Mouse (Mus musculus): ENCODE measurements around the gene Fip1l1. TPM values are rescaled to one million over a fixed set of nuclear protein-coding genes. Genes with fewer than 3 reads are reported as not detected.

Gene Fip1l1
- polyA plus RNA-seq, 1 experiment, result 18.6 TPM

DNA sequence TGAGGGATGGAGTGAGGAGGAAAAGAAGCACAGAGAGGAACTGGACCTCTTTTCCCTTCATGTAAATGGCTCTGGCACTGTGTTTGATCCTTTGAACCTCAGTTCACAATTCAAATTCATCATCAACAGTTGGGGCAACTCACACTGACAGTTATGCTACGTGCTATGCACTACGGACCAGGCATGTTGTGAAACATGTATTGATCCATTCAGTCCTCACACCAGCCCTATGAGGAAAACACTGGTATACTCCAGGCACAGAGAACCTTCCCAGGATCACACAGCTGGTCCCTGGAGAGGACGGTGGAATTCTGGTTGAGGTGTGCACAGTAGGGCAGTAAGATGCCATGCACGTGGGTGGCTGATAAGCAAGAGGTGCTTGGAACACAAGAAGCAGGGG lies 105.3 kb downstream of the Fip1l1 start:
- no peaks in the 10 kb centered on the region for H3K4me1 ChIP-seq (ENCODE audit: control insufficient read depth, insufficient read depth, insufficient read length)
- H3K4me3 ChIP-seq (ENCODE audit: extremely low read depth, insufficient read depth, insufficient read length), result no peak overlapping the region
- 89% methylated on average over 4 of the region's 4 CpGs for WGBS
- no peak for TF ChIP-seq CTCF (IDR thresholded peaks at IDR 0.05; ENCODE audit: extremely low read depth, insufficient read depth, insufficient read length, insufficient replicate concordance)
- TF ChIP-seq POLR2A (IDR thresholded peaks at IDR 0.05; ENCODE audit: low read depth, low read length), result no peak
- no peaks in the 10 kb centered on the region for H3K27me3 ChIP-seq (ENCODE audit: control insufficient read depth, insufficient read depth, low read length)
- DNase-seq (ENCODE audit: low read depth in 1 of 2, low spot score in 2 of 2), result no peak
- no peaks in the 10 kb centered on the region for H3K36me3 ChIP-seq (ENCODE audit: control insufficient read depth, insufficient read depth, low read length)
- no peak overlapping the region for H3K27ac ChIP-seq (ENCODE audit: insufficient read depth, low read length)

- WGBS, result 50% methylated on average over 6 of the region's 6 CpGs
- no peaks in the 10 kb centered on the region for H3K27me3 ChIP-seq (ENCODE audit: control insufficient read depth, insufficient read depth, low read length)
- H3K36me3 ChIP-seq (ENCODE audit: control insufficient read depth, insufficient read depth, low read length), result no peaks in the 10 kb centered on the region
- H3K27ac ChIP-seq (ENCODE audit: insufficient read depth, low read length), result no peak overlapping the region
- no peak for DNase-seq (ENCODE audit: low read depth in 1 of 2, low spot score in 2 of 2)
- H3K4me1 ChIP-seq (ENCODE audit: control insufficient read depth, insufficient read depth, insufficient read length), result no peaks in the 10 kb centered on the region
- TF ChIP-seq CTCF (IDR thresholded peaks at IDR 0.05; ENCODE audit: extremely low read depth, insufficient read depth, insufficient read length, insufficient replicate concordance), result no peak
- no peak for TF ChIP-seq POLR2A (IDR thresholded peaks at IDR 0.05; ENCODE audit: low read depth, low read length)
- no peak overlapping the region for H3K4me3 ChIP-seq (ENCODE audit: extremely low read depth, insufficient read depth, insufficient read length)
Measured at GRCm38 (mm10) chr5:74641000-74641399, 105.8 kb downstream of the Fip1l1 start.

DNA sequence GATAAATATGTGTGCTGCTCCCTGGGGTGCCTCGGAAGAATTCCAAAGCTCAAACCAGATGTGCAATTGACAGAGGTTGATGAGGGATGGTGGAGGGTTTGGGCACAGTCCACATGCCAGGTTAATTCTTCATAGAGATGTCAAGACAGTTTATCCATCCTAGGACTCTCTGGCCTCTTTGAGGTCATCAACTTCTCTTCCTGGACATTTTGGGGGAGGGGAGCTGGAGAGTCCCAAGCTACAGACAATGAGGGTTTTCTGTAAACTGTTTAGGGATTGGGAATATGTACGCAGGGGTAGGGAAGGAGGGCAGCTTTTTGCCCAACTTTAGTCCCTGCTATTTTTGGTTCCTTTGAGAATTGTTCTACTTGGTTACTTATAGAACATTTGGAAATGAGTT lies 107.0 kb downstream of the Fip1l1 start:
- Histone ChIP-seq H3K4me1 (ENCODE audit: control insufficient read depth, insufficient read depth, insufficient read length) (no peaks in the 10 kb centered on the region), H3K4me3 (ENCODE audit: extremely low read depth, insufficient read depth, insufficient read length) (no peak overlapping the region), H3K27ac (ENCODE audit: insufficient read depth, low read length) (no peak overlapping the region), H3K27me3 (ENCODE audit: control insufficient read depth, insufficient read depth, low read length) (no peaks in the 10 kb centered on the region), H3K36me3 (ENCODE audit: control insufficient read depth, insufficient read depth, low read length) (no peaks in the 10 kb centered on the region)
- TF ChIP-seq CTCF (IDR thresholded peaks at IDR 0.05; ENCODE audit: extremely low read depth, insufficient read depth, insufficient read length, insufficient replicate concordance) (no peak), POLR2A (IDR thresholded peaks at IDR 0.05; ENCODE audit: low read depth, low read length) (no peak)
- 88% methylated on average over 2 of the region's 2 CpGs for WGBS
- DNase-seq (ENCODE audit: low read depth in 1 of 2, low spot score in 2 of 2), result no peak

DNA sequence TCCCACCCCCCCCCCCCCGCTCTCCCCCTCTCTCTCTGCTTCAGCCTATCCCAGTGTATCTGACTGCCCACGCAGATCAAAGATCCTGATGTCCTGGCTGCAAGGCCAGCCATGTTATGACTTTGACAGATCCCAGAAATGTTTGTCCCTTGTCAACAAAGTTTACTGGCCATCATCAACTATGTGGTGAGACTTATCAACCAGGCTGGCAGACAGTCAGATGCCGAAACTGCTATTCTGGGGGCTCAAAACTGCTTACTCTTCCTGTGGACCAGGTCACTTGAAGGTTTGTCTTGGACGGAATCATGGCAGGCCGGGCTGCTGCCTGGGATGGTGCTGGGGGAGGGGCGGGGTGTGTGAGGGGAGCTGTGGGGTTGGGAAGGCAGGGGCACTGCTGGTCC lies 112.3 kb downstream of the Fip1l1 start:
- no peaks in the 10 kb centered on the region for H3K36me3 ChIP-seq (ENCODE audit: control insufficient read depth, insufficient read depth, low read length)
- WGBS, result 92% methylated on average over 6 of the region's 6 CpGs
- no peak for DNase-seq (ENCODE audit: low read depth in 1 of 2, low spot score in 2 of 2)
- H3K27ac ChIP-seq (ENCODE audit: insufficient read depth, low read length), result no peak overlapping the region
- H3K4me1 ChIP-seq (ENCODE audit: control insufficient read depth, insufficient read depth, insufficient read length), result no peaks in the 10 kb centered on the region
- H3K27me3 ChIP-seq (ENCODE audit: control insufficient read depth, insufficient read depth, low read length), result no peaks in the 10 kb centered on the region; the same call in 1 of the 2 replicates
- TF ChIP-seq CTCF (IDR thresholded peaks at IDR 0.05; ENCODE audit: extremely low read depth, insufficient read depth, insufficient read length, insufficient replicate concordance) (no peak), POLR2A (IDR thresholded peaks at IDR 0.05; ENCODE audit: low read depth, low read length) (no peak)
- H3K4me3 ChIP-seq (ENCODE audit: extremely low read depth, insufficient read depth, insufficient read length), result no peak overlapping the region

DNA sequence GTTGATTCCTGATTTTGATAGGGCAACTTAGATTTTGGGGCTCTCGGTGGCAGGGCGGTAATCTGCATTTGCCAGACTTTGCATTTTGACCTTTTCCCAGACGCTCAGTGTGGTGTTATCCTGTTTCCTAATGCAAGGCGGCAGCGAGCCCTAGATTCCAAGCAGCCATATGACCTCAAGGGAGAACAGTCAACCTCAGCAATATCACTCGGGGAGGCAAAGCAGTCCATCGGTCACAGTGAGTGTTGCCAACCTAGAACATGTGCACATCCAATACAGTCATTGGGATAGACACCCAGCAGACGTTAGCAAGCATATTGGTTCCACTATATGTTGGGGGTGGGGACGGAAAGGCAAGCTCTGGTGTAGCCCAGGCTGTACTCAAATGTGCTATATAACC lies 113.0 kb downstream of the Fip1l1 start:
- no peaks in the 10 kb centered on the region for H3K36me3 ChIP-seq (ENCODE audit: control insufficient read depth, insufficient read depth, low read length)
- H3K27me3 ChIP-seq (ENCODE audit: control insufficient read depth, insufficient read depth, low read length), result no peaks in the 10 kb centered on the region; the same call in 1 of the 2 replicates
- H3K4me1 ChIP-seq (ENCODE audit: control insufficient read depth, insufficient read depth, insufficient read length), result no peaks in the 10 kb centered on the region
- no peak for TF ChIP-seq CTCF (IDR thresholded peaks at IDR 0.05; ENCODE audit: extremely low read depth, insufficient read depth, insufficient read length, insufficient replicate concordance)
- no peak for TF ChIP-seq POLR2A (IDR thresholded peaks at IDR 0.05; ENCODE audit: low read depth, low read length)
- no peak for DNase-seq (ENCODE audit: low read depth in 1 of 2, low spot score in 2 of 2)
- 94% methylated on average over 9 of the region's 9 CpGs for WGBS
- no peak overlapping the region for H3K4me3 ChIP-seq (ENCODE audit: extremely low read depth, insufficient read depth, insufficient read length)
- no peak overlapping the region for H3K27ac ChIP-seq (ENCODE audit: insufficient read depth, low read length)

Other genes starting within 250 kb of the Fip1l1 start
- gene Scfd2, start 3.7 kb upstream of the Fip1l1 start, polyA plus RNA-seq (2012; rRNA removed), result 9.5 and 10.9 TPM in 2 replicates
- gene Lnx1, start 167.5 kb downstream of the Fip1l1 start, polyA plus RNA-seq (2012; rRNA removed), result 0.05 and 0.06 TPM in 2 replicates

Data from spleen, adult 2 months (tissue).